Mouse (Mus musculus): ENCODE results near the gene Rhob.

Rhob gene

DNA sequence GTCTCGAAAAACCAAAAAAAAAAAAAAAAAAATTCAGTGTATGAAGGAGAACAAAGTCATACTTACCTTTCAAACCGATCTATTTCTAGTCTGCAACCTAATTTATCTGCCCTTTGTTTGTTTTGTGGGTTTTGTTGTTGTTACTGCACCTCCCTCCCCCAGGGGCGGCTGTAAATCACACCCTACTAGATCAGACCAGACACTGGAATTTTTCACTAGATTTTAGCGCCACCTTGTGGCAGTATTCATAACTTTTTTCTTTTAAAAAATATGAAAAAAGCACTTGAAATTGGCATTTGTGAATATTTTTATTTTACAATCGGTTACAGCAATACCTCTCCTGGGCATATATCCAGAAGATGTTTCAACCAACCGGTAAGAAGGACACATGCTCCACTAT, 2.7 kb upstream of the Rhob start:
- DNase-seq: peak; percentile 91

- peak; percentile 94 for DNase-seq
These were observed 1.9 kb upstream of the Rhob start for GRCm38 (mm10) chr12:8501571-8502305.

- DNase-seq: peak; percentile 94
These were observed 1.1 kb upstream of the Rhob start for GRCm38 (mm10) chr12:8500597-8501570.

GRCm38 (mm10) chr12:8499001-8499870, 573 bp downstream of the Rhob start:
- no peak for DNase-seq

GRCm38 (mm10) chr12:8498591-8499000, 1.2 kb downstream of the Rhob start:
- peak; percentile 97 for DNase-seq

- DNase-seq: peak; percentile 96
These were observed 1.6 kb downstream of the Rhob start for GRCm38 (mm10) chr12:8498148-8498571.

DNA sequence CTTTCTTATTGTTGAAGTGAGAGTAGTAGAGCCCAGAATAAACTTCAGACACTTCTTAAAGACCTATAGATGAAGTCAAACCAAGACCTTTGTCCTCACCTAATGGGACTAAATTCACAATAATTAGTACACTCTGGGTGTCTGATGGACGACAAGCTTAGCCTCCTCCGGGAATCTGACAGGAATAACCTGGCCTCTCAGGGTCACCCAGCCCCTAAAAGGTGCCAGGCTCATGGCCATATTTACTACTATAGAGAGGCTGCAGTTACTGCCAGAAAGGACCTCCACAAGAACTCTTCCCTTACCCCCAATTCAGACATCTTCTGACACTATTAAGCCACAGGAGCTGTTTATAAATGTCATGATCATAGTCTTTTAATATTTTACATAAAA, 2.5 kb downstream of the Rhob start:
- DNase-seq: peak; percentile 78

DNA sequence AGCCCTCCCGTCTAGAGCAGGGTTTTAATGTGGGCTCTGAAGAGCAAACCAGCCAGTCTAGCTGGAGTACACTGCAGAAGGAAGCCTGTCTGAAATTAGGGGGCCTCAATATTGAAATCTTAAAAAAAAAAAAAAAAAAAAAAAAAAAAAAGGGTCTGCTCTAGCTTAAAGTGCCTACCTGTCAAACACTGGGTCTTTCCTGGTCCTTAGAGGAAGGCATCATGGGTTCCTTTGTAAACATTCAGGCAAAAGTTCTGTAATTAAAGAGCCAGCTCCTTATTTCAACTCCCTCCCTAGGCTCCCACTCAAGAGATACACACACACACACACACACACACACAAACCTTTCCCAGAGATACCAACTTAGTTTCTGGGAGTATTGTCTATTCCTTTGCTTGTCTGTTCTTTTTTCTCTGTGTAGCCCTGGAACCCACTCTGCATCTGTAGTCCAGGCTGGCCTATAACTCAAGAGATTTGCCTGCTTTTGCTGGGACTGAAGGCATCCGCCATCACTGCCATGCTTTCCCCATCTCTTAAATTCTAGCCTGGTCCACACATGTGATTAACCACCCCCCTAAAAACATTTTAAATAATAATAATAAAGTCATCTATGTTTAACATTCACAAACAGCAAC, 3.0 kb downstream of the Rhob start:
- peak; percentile 67 for DNase-seq

DNA sequence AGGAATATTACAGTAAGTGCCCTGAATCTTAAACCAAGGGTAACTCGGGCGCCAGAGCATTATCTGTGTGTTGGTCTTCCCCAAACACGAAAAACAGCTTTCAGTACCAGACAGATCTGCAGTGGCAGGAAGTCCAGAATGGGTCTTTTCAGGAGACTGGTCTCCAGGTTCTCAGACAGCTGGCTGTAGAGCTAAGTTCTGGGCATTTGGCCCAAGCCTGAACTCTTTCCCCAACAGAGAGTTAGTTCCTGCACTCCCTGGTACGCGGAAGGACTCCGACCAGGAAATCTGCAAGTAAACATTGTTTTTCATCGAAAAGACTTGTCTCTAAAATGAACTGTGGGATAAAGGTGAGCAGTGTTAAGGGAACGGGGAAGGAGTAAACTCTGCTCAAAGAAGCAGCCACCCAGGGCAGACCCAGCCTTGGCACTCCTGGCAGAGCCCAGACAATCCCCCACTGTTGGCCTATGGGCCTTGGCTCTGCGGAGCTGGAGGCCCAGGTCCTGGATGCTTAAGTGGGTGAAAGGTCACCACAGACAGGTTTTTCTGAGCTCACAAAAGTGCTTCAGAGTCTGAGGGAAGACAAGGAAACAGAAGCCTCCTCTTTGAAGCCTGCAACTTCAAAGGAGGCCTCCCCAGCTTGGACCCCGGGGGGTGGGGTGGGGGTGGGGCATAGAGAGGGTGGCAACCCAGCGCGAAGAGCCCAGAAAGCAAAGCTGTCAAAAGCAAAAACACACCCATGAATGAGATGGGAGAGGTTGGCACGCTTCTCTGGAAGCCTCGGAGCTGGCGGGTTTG, 3.7 kb downstream of the Rhob start:
- DNase-seq: peak; percentile 98

DNA sequence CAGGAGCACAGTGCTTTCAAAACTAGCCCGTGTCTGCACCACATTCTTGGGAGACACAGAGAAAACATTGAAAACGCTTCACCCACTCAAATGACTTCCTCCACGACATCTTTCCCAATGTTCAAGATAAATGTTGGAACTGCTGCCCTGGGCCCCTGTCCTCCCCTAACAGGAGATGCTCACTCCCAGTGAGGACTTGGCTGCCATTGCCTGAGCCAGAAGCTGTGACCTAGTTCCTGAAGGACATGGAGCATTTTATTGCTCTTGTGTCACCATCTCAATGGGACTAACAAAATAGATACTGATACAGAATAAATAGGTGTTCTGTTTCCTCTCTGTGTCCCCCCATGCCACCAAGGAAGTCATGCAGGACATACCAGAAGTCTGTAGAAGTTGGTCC, 5.1 kb downstream of the Rhob start:
- peak; percentile 92 for DNase-seq

DNA sequence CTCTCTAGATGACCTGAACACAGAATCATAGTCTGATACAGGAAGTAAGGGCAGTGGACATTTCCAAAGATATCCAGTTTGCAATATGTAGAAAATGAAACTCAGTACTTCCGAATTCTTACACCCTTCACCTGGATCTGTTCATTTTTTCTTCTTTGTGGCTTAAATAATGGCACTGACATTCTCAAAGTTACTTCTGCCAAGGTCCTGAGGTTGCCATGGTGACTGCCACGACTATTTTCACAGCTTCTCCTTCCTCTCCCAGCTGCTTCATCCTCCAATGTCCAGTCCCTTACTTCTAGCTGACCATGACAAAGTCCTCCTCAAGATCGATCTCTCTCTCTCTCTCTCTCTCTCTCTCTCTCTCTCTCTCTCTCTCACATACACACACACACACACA, 6.4 kb downstream of the Rhob start:
- peak; percentile 70 for DNase-seq

DNA sequence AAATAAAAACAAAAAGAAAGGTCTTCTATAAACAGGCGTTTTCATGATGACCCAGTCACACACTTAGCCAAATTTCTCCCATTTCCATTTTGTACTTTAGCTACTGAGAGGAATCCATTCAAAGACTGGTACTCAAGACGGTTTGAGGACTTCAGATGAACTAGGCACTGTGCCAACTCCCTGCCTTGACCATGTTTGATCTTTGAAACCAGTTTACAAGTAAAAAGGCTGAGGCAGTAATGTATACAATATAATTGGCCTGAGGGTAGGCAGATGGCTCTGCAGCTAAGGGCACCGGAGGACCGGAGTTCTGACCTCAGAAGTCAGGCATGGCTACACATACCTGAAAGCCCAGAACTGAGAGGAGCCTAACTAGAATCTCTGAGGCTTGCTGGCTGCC, 10.7 kb downstream of the Rhob start:
- no peak for DNase-seq

DNA sequence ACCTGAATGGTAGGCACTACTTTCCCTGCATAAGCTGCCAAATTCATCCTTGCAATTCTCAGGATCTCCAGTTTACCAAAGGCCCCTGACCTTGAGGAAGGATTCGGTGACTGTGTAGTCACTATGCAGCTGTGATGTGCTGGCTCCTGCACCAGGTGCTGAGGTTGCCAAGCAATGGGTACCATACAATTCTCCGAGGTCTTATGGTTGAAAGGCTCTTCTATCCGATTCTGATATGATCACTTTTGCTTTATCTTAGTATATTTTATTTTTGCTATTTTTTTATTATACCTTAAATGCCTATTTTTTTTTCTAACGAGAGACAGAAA, 11.2 kb downstream of the Rhob start:
- DNase-seq: no peak

DNA sequence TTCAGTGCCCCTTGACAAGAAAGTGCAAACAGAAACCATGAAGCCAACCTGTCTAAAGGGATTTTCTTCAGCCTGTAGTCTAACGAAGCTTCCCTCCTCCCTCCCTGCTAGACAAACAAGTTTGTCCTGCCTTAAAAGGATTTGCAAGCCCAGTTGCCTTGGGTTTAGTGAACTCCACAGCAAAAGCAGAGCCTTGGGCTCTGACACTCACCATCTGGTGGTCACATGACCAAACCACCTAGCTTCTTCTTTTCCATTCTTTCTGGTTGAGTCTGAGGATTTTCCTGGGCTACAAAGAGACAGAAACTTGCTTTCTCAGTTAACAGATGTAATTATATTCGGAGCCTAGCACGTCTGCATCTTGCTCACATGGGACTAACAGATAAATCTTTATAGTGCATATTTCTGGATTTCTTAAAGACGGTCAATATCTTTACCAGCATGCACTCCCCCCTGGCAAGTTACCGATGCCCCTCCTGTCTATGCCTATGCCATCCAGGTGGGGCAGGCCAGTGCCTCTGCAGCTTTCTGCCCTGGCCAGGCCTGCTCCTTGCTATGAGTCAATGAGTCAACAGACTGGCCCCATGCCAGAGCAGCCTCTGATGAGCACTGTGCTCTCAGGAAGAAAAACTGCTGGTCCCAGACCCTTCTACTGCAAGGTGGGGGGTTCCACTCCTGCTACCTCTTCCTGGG, 11.7 kb downstream of the Rhob start:
- peak; percentile 93 for DNase-seq

DNA sequence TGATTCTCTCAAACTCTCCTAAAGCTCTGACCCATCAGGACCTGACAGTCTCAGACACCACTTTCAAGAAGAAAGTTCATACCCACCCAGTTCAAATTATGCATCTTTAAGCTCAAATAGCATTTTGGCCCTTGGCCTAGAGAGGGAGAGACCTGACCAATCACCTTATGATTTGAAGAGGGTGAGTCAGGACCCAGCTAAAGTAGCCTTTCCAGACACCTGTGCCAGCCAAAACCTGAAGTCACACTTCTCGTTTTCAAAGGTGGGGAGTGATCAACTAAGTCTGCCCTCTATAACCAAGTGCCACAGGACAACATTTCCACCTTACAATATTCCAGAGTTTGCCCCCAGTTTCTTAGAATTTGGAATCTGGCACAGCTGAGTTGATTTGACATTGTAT, 12.5 kb downstream of the Rhob start:
- DNase-seq: no peak

GRCm38 (mm10) chr12:8485247-8485646, 14.6 kb downstream of the Rhob start:
- DNase-seq: no peak

DNA sequence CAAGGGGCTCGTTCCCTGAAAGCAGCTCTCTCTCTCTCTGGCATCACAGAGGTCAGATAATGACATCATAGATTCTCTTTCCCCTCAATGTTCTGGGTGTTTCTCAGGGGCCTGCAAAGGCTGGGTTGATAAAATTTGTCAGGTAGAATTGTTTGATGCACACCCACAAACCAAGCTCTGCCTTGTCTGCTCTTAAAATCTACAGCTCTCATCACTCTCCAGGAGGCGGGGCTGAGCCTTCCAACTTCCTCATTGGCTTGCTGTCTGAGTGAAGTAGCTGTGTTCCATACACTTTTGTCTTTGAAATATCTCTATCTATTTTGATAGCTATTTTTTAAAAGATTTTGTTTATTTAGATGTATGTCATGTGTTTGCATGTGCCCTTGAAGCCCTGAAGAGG, 17.6 kb downstream of the Rhob start:
- no peak for DNase-seq

GRCm38 (mm10) chr12:8474836-8475387, 24.9 kb downstream of the Rhob start:
- no peak for DNase-seq

DNA sequence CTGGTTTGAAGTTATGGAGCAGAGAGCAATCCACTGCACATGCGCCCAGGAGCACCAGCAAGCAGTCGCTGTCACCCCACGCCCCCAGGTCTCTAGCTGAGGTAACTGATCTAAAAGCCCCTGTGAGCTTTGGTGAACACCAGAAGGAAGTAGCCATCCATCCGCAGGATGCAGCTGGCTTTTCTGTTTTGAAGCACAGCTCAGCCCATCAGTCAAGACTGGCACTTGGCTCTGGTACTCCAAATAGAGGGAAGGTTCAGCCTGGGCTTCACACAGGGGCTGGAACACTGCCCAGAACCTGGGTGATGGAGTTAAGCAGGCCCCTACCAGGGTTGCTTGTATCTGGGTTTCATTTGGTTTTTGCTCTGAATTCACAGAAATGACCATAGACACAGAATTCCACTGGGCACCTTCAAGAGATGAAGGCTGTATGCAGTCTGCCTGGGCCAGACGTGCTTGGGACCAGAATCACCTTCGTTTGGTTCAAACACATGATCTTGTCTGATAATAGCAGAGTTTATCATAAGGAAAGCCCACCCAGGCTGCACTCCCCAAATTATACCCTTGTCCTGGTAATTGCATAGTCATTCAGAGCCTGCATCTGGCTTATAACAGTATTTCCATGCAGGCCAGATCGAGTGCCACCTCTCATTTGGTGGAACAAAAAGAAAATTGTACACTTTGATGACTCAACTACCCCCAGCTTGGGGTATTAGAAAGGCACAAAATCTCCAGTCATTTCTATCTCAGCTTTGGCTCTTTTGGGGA, 27.0 kb downstream of the Rhob start:
- no peak for DNase-seq

- DNase-seq: no peak
These were observed 27.8 kb downstream of the Rhob start for GRCm38 (mm10) chr12:8472051-8472450.
